Mouse (Mus musculus) liver, embryonic 13.5 days (tissue): ENCODE results near the gene Emx1. TPM values are rescaled to one million over a fixed set of nuclear protein-coding genes. Genes with fewer than 3 reads are reported as not detected.

Source experiments
- ATAC-seq: fragments of 200-750 bp; cut with Nextera tagmentation; 2 replicates; pipeline ENCODE4 v1.8.0; 2017; ENCODE audit warnings: low read depth, mild to moderate bottlenecking, moderate number of reproducible peaks, moderate library complexity
- DNase-seq: peaks from one replicate; pipeline ENCODE4 v3.0.0; 2022
- H3K27ac ChIP-seq: fragments of 300-500 bp; sonication (generic); 2 replicates; pipeline ENCODE4 v1.5.1; 2015; ENCODE audit warnings: moderate library complexity, mild to moderate bottlenecking, inconsistent platforms
- H3K27me3 ChIP-seq: fragments of 300-500 bp; sonication (generic); 2 replicates; pipeline ENCODE4 v1.6.1; 2015; ENCODE audit warnings: mild to moderate bottlenecking, inconsistent platforms
- H3K36me3 ChIP-seq: fragments of 300-500 bp; sonication (generic); 2 replicates; pipeline ENCODE4 v1.6.1; 2015; ENCODE audit warnings: mild to moderate bottlenecking, inconsistent platforms
- H3K4me1 ChIP-seq: fragments of 300-500 bp; sonication (generic); replicated peaks from 2 replicates; pipeline ENCODE4 v1.6.1; 2015; ENCODE audit warnings: inconsistent platforms
- H3K4me2 ChIP-seq: fragments of 300-500 bp; sonication (generic); 2 replicates; pipeline ENCODE4 v1.6.1; 2015; ENCODE audit warnings: inconsistent platforms, mild to moderate bottlenecking, moderate library complexity
- H3K4me3 ChIP-seq: fragments of 300-500 bp; sonication (generic); replicated peaks from 2 replicates; pipeline ENCODE4 v1.5.1; 2015; ENCODE audit warnings: mild to moderate bottlenecking, inconsistent platforms
- H3K9ac ChIP-seq: fragments of 300-500 bp; sonication (generic); 2 replicates; pipeline ENCODE4 v1.6.1; 2015; ENCODE audit warnings: mild to moderate bottlenecking, inconsistent platforms
- H3K9me3 ChIP-seq: fragments of 300-500 bp; sonication (generic); replicated peaks from 2 replicates; pipeline ENCODE4 v1.6.1; 2016; ENCODE audit warnings: inconsistent platforms
- WGBS: fragments of 180-500 bp; shearing (Covaris S2); methylation state at CpG from one replicate; pipeline ENCODE4 v1.1.7; 2015; ENCODE audit not compliant: insufficient replicate concordance; 5-methylcytosine and 5-hydroxymethylcytosine counted together
- polyA plus RNA-seq: library from polyadenylated mRNA; unstranded; fragments of >200 nt; fragmentation: Nextera tagmentation; extraction: Ambion mirVana; gene quantifications from 2 replicates; pipeline ENCODE4 v1.2.1, GENCODE M21; 2015

The Emx1 gene
- polyA plus RNA-seq, 1 experiment from 2014 or later: not detected

- Histone ChIP-seq H3K36me3 (no peaks in the 10 kb centered on the region), H3K9me3 (no peaks in the 10 kb centered on the region), H3K27me3 (peaks cover 99% of the 10 kb centered on the region), H3K4me2 (peak overlapping the region; percentile 35; the same call in 1 of the 2 replicates), H3K4me1 (peaks cover 5% of the 10 kb centered on the region), H3K27ac (no peak overlapping the region), H3K9ac (no peak overlapping the region), H3K4me3 (peak overlapping the region; percentile 16; the same call in 1 of the 2 replicates)
- ATAC-seq (no peak), DNase-seq (no peak)
- WGBS: 2% methylated on average over 52 of the region's 52 CpGs
Measured at GRCm38 (mm10) chr6:85189911-85190591, 2.8 kb downstream of the Emx1 start.

DNA sequence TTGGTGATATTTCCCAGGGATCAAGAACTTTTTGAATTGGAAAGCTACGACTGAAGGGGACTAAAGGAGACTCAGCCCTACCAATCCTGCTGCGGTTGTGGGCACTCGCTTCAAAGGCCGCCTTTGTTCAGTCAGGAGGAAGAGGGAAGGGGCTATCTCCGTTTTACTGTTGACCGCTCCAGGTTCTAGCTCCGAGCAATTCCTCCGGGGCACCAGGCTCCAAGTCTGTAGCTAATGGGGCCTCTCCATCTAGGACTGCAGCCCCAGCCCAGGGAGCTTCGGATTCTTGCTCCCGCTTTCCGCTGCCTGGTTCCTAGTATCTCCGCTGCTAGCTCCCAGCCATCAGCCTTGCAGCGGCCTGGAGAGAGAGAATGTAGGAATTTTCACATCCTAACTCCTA is 3.4 kb downstream of the Emx1 start:
- Histone ChIP-seq H3K36me3 (no peaks in the 10 kb centered on the region), H3K27me3 (peaks cover 97% of the 10 kb centered on the region), H3K4me3 (peak overlapping the region; percentile 16; the same call in 1 of the 2 replicates), H3K4me2 (0 out of 2 replicates have a peak overlapping the region, but pooled peaks have one; percentile 35), H3K27ac (no peak overlapping the region), H3K4me1 (peaks cover 5% of the 10 kb centered on the region), H3K9ac (no peak overlapping the region), H3K9me3 (no peaks in the 10 kb centered on the region)
- ATAC-seq (no peak), DNase-seq (no peak)
- 1% methylated on average over 13 of the region's 13 CpGs for WGBS

- peaks cover 5% of the 10 kb centered on the region for H3K4me1 ChIP-seq
- H3K9ac ChIP-seq: no peak overlapping the region
- no peaks in the 10 kb centered on the region for H3K36me3 ChIP-seq
- H3K9me3 ChIP-seq: no peaks in the 10 kb centered on the region
- H3K4me3 ChIP-seq: no peak overlapping the region
- H3K4me2 ChIP-seq: no peak overlapping the region
- peaks cover 96% of the 10 kb centered on the region for H3K27me3 ChIP-seq
- 10% methylated on average over 9 of the region's 9 CpGs for WGBS
- ATAC-seq (no peak), DNase-seq (no peak)
- no peak overlapping the region for H3K27ac ChIP-seq
Measured at GRCm38 (mm10) chr6:85191751-85192440, 4.7 kb downstream of the Emx1 start.

- Histone ChIP-seq H3K27ac (no peak overlapping the region), H3K4me3 (no peak overlapping the region), H3K27me3 (peaks cover 90% of the 10 kb centered on the region), H3K9me3 (no peaks in the 10 kb centered on the region), H3K4me2 (no peak overlapping the region), H3K36me3 (no peaks in the 10 kb centered on the region), H3K4me1 (no peaks in the 10 kb centered on the region), H3K9ac (no peak overlapping the region)
- DNase-seq (no peak), ATAC-seq (no peak)
- WGBS: 6% methylated on average over 29 of the region's 29 CpGs
Measured at GRCm38 (mm10) chr6:85193381-85194318, 6.4 kb downstream of the Emx1 start.

- Histone ChIP-seq H3K9me3 (no peaks in the 10 kb centered on the region), H3K4me3 (no peak overlapping the region), H3K4me1 (no peaks in the 10 kb centered on the region), H3K36me3 (no peaks in the 10 kb centered on the region), H3K4me2 (no peak overlapping the region), H3K27me3 (peaks cover 50% of the 10 kb centered on the region), H3K9ac (no peak overlapping the region), H3K27ac (no peak overlapping the region)
- WGBS: 42% methylated on average over 2 of the region's 2 CpGs
- ATAC-seq: no peak
- no peak for DNase-seq
Measured at GRCm38 (mm10) chr6:85197951-85198350, 10.7 kb downstream of the Emx1 start.

GRCm38 (mm10) chr6:85206182-85206938 is 19.1 kb downstream of the Emx1 start:
- ATAC-seq: no peak
- Histone ChIP-seq H3K4me3 (no peak overlapping the region), H3K27ac (no peak overlapping the region), H3K9me3 (no peaks in the 10 kb centered on the region), H3K36me3 (no peaks in the 10 kb centered on the region), H3K4me2 (no peak overlapping the region), H3K9ac (no peak overlapping the region), H3K27me3 (peaks cover 35% of the 10 kb centered on the region), H3K4me1 (no peaks in the 10 kb centered on the region)
- DNase-seq: no peak
- WGBS: 34% methylated on average over 16 of the region's 16 CpGs

- 50% methylated on average over 15 of the region's 15 CpGs for WGBS
- Histone ChIP-seq H3K36me3 (no peaks in the 10 kb centered on the region), H3K4me3 (no peak overlapping the region)
Measured at GRCm38 (mm10) chr6:85206939-85207285, 19.7 kb downstream of the Emx1 start.

DNA sequence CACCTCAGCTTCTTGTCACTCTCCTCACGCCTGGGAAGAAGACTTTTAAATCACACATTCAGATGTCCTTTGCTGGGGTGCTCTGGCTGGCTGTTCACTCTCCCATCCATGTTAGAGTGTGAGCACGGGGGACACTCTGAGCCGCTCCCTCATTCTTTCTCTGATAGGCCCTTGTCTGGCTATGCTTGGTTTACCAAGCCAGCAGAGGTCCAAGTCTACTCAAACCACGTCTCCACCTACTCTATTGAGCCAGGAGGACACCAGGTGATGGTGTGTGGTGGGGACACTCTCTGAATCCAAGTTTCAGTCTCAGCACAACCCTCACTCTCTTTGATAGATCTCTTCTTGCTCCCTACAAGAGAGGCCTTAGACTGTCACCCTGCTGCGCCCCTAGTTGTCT is 20.1 kb downstream of the Emx1 start:
- no peak overlapping the region for H3K9ac ChIP-seq
- 53% methylated on average over 5 of the region's 5 CpGs for WGBS
- no peak for DNase-seq
- no peak overlapping the region for H3K27ac ChIP-seq
- no peak overlapping the region for H3K4me2 ChIP-seq
- H3K4me3 ChIP-seq: no peak overlapping the region
- no peaks in the 10 kb centered on the region for H3K36me3 ChIP-seq
- peaks cover 33% of the 10 kb centered on the region for H3K27me3 ChIP-seq
- ATAC-seq: no peak
- H3K9me3 ChIP-seq: no peaks in the 10 kb centered on the region
- no peaks in the 10 kb centered on the region for H3K4me1 ChIP-seq

More at GRCm38 (mm10) chr6:85206939-85207285, 19.7 kb downstream of the Emx1 start:
- Histone ChIP-seq H3K27me3 (peaks cover 33% of the 10 kb centered on the region), H3K9me3 (no peaks in the 10 kb centered on the region), H3K9ac (no peak overlapping the region), H3K4me1 (no peaks in the 10 kb centered on the region), H3K4me2 (no peak overlapping the region), H3K27ac (no peak overlapping the region)
- DNase-seq (no peak), ATAC-seq (no peak)

- no peak overlapping the region for H3K27ac ChIP-seq
- H3K27me3 ChIP-seq: peaks cover 27% of the 10 kb centered on the region
- H3K4me1 ChIP-seq: no peaks in the 10 kb centered on the region
- no peak overlapping the region for H3K9ac ChIP-seq
- no peak overlapping the region for H3K4me2 ChIP-seq
- no peaks in the 10 kb centered on the region for H3K9me3 ChIP-seq
- 57% methylated on average over 9 of the region's 9 CpGs for WGBS
- DNase-seq: no peak
- ATAC-seq: no peak
- H3K36me3 ChIP-seq: no peaks in the 10 kb centered on the region
- H3K4me3 ChIP-seq: no peak overlapping the region
Measured at GRCm38 (mm10) chr6:85209226-85209967, 22.2 kb downstream of the Emx1 start.

GRCm38 (mm10) chr6:85210686-85211085 is 23.4 kb downstream of the Emx1 start:
- Histone ChIP-seq H3K27me3 (peaks cover 24% of the 10 kb centered on the region), H3K4me2 (no peak overlapping the region), H3K9ac (no peak overlapping the region), H3K4me1 (no peaks in the 10 kb centered on the region), H3K9me3 (no peaks in the 10 kb centered on the region), H3K27ac (no peak overlapping the region), H3K4me3 (no peak overlapping the region), H3K36me3 (no peaks in the 10 kb centered on the region)
- 48% methylated on average over 1 of the region's 1 CpGs for WGBS
- DNase-seq: no peak
- no peak for ATAC-seq
